Mouse (Mus musculus): ENCODE measurements around the gene Fam83e. TPM values are rescaled to one million over a fixed set of nuclear protein-coding genes. Genes with fewer than 3 reads are reported as not detected.

Fam83e gene
- polyA plus RNA-seq, 1 experiment: 0.31 TPM

DNA sequence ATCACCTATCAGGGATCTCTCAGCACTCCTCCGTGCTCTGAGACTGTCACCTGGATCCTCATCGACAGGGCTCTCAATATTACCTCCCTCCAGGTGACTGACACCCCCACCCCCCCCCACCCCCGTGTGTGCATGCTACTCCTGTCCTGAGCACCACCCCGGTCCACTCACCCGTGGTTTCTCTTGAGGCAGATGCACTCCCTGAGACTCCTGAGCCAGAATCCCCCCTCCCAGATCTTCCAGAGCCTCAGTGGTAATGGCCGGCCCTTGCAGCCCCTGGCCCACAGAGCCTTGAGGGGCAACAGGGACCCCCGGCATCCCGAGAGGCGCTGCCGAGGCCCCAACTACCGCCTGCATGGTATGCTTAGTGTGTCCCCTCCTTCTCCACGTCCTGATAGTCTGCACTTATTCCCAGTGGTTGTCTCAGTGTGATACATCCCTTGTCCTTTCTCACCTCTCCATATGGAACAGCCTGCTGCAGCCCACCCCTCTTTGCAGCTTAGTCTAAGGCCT lies 17.4 kb upstream of the Fam83e start:
- Histone ChIP-seq H3K4me1 (ENCODE audit: control insufficient read depth, insufficient read depth, low read length) (peaks cover 16% of the 10 kb centered on the region), H3K27me3 (ENCODE audit: control insufficient read depth, insufficient read depth, low read length) (no peaks in the 10 kb centered on the region), H3K4me3 (replicated peaks; ENCODE audit: insufficient read depth, low read depth, low read length) (peak overlapping the region; percentile 75), H3K27ac (ENCODE audit: insufficient read depth, low read length) (peak overlapping the region; percentile 87)
- 9% methylated on average over 12 of the region's 12 CpGs for WGBS
- TF ChIP-seq CTCF (IDR thresholded peaks at IDR 0.05; ENCODE audit: borderline replicate concordance, insufficient read depth, low read depth, low read length) (no peak), POLR2A (IDR thresholded peaks at IDR 0.05; ENCODE audit: borderline replicate concordance, insufficient read depth, low read length) (no peak)
- DNase-seq: no peak

DNA sequence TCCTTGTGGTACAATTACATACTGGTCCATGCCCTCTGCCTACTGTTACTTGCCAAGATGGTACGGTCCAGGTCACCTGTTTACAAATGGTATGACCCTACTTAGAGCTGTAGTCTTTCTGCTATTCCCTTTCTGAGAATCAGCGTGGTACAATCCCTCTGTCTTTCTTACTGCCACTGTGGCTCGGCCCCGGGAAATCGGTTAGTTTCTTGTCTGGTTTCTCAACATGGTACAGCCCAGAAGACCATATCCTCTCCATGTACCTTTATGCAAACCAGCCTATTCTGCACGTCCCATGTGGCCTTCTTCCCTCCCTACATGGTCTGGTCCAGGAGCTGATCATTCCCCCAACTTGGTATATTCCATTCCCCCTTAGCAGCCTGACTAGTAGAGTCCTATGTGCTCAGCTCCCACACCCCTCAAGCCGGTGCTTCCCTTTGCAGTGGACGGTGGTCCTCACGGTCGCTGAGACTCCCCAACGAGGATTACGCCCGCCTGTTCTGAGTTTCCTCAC lies 16.9 kb upstream of the Fam83e start:
- H3K4me3 ChIP-seq (replicated peaks; ENCODE audit: insufficient read depth, low read depth, low read length): peak overlapping the region; percentile 75
- peaks cover 21% of the 10 kb centered on the region for H3K4me1 ChIP-seq (ENCODE audit: control insufficient read depth, insufficient read depth, low read length)
- H3K27ac ChIP-seq (ENCODE audit: insufficient read depth, low read length): peak overlapping the region; percentile 87
- DNase-seq: peak; percentile 78 to 86
- H3K27me3 ChIP-seq (ENCODE audit: control insufficient read depth, insufficient read depth, low read length): no peaks in the 10 kb centered on the region
- TF ChIP-seq CTCF (IDR thresholded peaks at IDR 0.05; ENCODE audit: borderline replicate concordance, insufficient read depth, low read depth, low read length) (no peak), POLR2A (IDR thresholded peaks at IDR 0.05; ENCODE audit: borderline replicate concordance, insufficient read depth, low read length) (peak; percentile 85)
- under 1% methylated on average over 13 of the region's 13 CpGs for WGBS

DNA sequence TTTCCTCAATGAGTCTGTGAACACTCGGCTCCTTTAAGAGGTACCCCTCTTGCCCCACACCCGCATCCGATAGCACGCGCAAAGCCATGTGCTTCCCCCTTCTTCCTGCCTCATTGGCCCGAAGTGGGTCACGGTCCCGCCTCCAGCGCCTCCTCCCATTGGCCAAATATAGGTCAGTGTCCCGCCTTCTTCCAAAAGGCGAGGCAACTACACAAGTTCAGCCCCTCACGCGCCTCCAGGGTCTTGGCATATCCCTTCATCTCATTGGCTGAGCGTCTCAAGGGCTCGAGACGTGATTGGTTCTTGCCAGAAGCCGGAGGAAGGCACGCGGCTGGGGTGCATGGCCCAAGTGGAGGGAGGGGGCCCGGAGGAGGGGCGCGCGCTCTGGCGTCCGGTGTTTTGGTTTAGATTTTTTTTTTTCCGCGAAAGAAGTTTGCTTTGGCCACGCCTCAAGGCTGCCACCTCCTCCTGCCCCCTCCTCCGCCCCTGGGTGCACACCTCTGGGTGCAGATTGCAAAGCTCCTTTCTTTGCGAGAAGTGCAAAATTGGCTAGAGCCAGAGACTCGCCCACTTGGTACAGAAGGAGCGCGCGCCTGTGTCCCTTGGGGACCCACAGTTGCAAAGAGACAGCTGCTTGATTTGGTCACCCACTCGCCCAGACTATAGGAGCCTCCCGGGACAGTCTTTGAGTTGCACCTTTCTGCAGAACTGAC lies 16.1 kb upstream of the Fam83e start, which contains the start of gene Dbp:
Gene Dbp, plus strand, starts transcription at position 359 of the 713 bp plus-strand sequence.
- H3K4me1 ChIP-seq (ENCODE audit: control insufficient read depth, insufficient read depth, low read length): peaks cover 27% of the 10 kb centered on the region
- no peaks in the 10 kb centered on the region for H3K27me3 ChIP-seq (ENCODE audit: control insufficient read depth, insufficient read depth, low read length)
- WGBS: under 1% methylated on average over 36 of the region's 36 CpGs
- TF ChIP-seq CTCF (IDR thresholded peaks at IDR 0.05; ENCODE audit: borderline replicate concordance, insufficient read depth, low read depth, low read length) (no peak), POLR2A (IDR thresholded peaks at IDR 0.05; ENCODE audit: borderline replicate concordance, insufficient read depth, low read length) (0 out of 2 replicates have a peak, but pooled peaks have one; percentile 34)
- peak within 1 kb of the TSS; percentile 96 for H3K4me3 ChIP-seq (replicated peaks; ENCODE audit: insufficient read depth, low read depth, low read length)
- peak within 1 kb of the TSS; percentile 96 for H3K27ac ChIP-seq (ENCODE audit: insufficient read depth, low read length)
- peak; percentile 98 to 100 for DNase-seq

DNA sequence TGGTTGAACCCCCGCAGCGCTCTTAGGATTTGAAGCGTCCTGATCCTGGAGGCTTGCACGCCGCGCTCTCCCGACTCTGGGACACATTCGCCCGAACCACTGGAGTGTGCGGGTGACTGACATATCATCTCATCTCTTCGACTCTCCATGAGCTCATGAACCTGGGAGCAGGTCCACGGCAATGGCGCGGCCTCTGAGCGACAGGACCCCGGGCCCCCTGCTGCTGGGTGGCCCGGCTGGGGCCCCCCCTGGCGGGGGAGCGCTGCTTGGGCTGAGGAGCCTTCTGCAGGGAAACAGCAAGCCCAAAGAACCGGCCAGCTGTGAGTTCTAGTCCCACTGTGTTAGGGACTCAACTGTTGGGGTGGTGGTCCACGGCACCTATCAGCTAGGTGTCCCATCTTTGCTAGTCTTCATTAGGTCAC lies 15.6 kb upstream of the Fam83e start:
- peaks cover 28% of the 10 kb centered on the region for H3K4me1 ChIP-seq (ENCODE audit: control insufficient read depth, insufficient read depth, low read length)

DNA sequence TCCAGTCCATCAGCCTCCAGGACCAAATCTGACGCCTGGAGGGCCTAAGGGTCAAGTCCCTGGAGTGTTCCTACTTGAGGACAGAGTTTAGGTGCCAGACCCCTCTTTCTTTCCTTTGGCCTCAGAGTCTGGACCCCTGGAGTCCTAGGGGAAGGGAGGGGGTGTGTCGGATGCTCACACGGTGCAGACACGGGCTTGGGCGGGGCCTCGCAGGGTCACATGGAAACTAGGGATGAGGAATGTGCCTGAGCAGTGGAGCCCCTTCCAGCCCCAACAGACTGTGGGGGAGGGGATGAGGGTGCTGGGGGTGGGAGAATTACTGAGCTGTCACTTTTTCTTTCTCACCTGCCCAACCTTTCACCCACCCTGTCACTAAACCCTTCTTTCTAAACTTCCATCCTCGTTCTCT lies 15.1 kb upstream of the Fam83e start:
- TF ChIP-seq POLR2A (IDR thresholded peaks at IDR 0.05; ENCODE audit: borderline replicate concordance, insufficient read depth, low read length) (peak; percentile 47; the same call in 1 of the 2 replicates), CTCF (IDR thresholded peaks at IDR 0.05; ENCODE audit: borderline replicate concordance, insufficient read depth, low read depth, low read length) (no peak)
- H3K4me1 ChIP-seq (ENCODE audit: control insufficient read depth, insufficient read depth, low read length): peaks cover 31% of the 10 kb centered on the region
- peak overlapping the region; percentile 96 for H3K4me3 ChIP-seq (replicated peaks; ENCODE audit: insufficient read depth, low read depth, low read length)
- under 1% methylated on average over 7 of the region's 7 CpGs for WGBS
- peak overlapping the region; percentile 96 for H3K27ac ChIP-seq (ENCODE audit: insufficient read depth, low read length)
- no peaks in the 10 kb centered on the region for H3K27me3 ChIP-seq (ENCODE audit: control insufficient read depth, insufficient read depth, low read length)
- DNase-seq: peak; percentile 70 to 76

More for the DNA sequence above, 15.6 kb upstream of the Fam83e start:
- Histone ChIP-seq H3K4me3 (replicated peaks; ENCODE audit: insufficient read depth, low read depth, low read length) (peak overlapping the region; percentile 96), H3K27ac (ENCODE audit: insufficient read depth, low read length) (peak overlapping the region; percentile 96), H3K27me3 (ENCODE audit: control insufficient read depth, insufficient read depth, low read length) (no peaks in the 10 kb centered on the region)
- no peak for TF ChIP-seq CTCF (IDR thresholded peaks at IDR 0.05; ENCODE audit: borderline replicate concordance, insufficient read depth, low read depth, low read length)
- TF ChIP-seq POLR2A (IDR thresholded peaks at IDR 0.05; ENCODE audit: borderline replicate concordance, insufficient read depth, low read length): no peak
- under 1% methylated on average over 21 of the region's 21 CpGs for WGBS
- DNase-seq: no peak

DNA sequence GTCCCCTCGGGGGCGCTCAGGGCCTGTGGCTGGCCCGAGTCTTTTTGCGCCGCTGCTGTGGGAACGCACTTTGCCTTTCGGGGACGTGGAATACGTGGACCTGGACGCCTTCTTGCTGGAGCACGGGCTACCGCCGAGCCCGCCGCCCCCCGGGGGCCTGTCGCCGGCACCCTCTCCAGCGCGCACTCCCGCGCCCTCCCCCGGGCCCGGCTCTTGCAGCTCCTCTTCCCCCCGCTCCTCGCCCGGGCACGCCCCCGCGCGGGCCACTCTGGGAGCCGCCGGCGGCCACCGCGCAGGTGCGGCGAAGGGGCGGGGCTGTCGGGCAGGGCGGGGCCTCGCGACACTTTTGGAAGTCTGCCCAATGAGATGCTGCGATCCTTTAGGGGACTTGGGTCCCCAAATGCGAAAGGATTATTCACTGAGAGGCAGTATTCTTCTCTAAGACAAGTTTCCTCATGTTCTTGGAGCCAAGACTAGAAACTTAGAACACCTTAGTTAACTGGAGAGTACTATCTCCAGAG lies 14.2 kb upstream of the Fam83e start:
- DNase-seq: peak; percentile 81 to 85
- Histone ChIP-seq H3K4me1 (ENCODE audit: control insufficient read depth, insufficient read depth, low read length) (peaks cover 33% of the 10 kb centered on the region), H3K27ac (ENCODE audit: insufficient read depth, low read length) (peak overlapping the region; percentile 93), H3K27me3 (ENCODE audit: control insufficient read depth, insufficient read depth, low read length) (no peaks in the 10 kb centered on the region), H3K4me3 (replicated peaks; ENCODE audit: insufficient read depth, low read depth, low read length) (peak overlapping the region; percentile 96)
- WGBS: 2% methylated on average over 45 of the region's 45 CpGs
- TF ChIP-seq POLR2A (IDR thresholded peaks at IDR 0.05; ENCODE audit: borderline replicate concordance, insufficient read depth, low read length) (no peak), CTCF (IDR thresholded peaks at IDR 0.05; ENCODE audit: borderline replicate concordance, insufficient read depth, low read depth, low read length) (no peak)

DNA sequence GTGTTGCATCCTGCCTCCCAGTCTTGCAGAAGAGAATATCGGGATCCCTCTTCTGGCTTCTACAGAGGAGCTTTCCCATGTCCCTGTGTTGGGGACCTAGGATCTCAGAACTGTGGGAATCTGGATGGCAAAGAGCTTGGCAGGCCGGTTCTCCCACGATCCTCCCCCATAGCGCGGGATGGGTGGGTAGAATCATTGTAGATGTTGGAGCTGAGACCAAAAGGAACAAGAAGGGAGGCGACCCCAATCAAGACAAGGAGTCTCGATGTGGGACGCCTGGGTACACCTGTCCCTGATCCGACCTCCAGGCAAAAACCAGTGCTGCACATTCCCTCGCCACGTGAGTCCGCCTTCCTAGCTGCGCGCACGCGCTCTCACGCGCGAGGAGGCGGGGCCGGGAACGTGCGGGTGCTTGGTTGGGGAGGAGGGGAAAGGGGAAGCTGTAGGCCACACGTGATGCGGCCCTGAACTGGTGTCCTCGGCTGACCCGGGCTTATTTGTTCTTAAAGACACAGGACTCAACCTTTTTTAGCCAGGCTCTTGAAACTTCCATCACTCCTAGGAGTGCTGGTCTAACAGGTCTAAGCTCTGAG lies 13.5 kb upstream of the Fam83e start:
- DNase-seq: peak; percentile 95 to 96
- peaks cover 38% of the 10 kb centered on the region for H3K4me1 ChIP-seq (ENCODE audit: control insufficient read depth, insufficient read depth, low read length)
- peak overlapping the region; percentile 93 for H3K27ac ChIP-seq (ENCODE audit: insufficient read depth, low read length)
- H3K4me3 ChIP-seq (replicated peaks; ENCODE audit: insufficient read depth, low read depth, low read length): peak overlapping the region; percentile 96
- under 1% methylated on average over 27 of the region's 27 CpGs for WGBS
- no peaks in the 10 kb centered on the region for H3K27me3 ChIP-seq (ENCODE audit: control insufficient read depth, insufficient read depth, low read length)
- TF ChIP-seq CTCF (IDR thresholded peaks at IDR 0.05; ENCODE audit: borderline replicate concordance, insufficient read depth, low read depth, low read length) (no peak), POLR2A (IDR thresholded peaks at IDR 0.05; ENCODE audit: borderline replicate concordance, insufficient read depth, low read length) (peak; percentile 73; the same call in 1 of the 2 replicates)
